Mouse (Mus musculus) splenic B cell, adult 2 months (primary cell): ENCODE results near the gene Zfp961.
"Not testable (repeated sequence)": the region's sequence is repeated elsewhere in the genome, so short reads cannot be mapped to it uniquely, and the experiment has no call there.

ENCODE experiments used
- DNase-seq: peaks from one replicate; pipeline ENCODE4 v3.0.0-alpha.2; 2011; ENCODE audit warnings: low read depth, low spot score
- H3K27me3 ChIP-seq: 2 replicates; pipeline ENCODE4 v1.6.1; 2012; ENCODE audit warnings: mild to moderate bottlenecking, low read length, moderate library complexity, mixed read lengths; ENCODE audit not compliant: control insufficient read depth, poor library complexity, insufficient read depth, severe bottlenecking
- H3K36me3 ChIP-seq: 2 replicates; pipeline ENCODE4 v1.6.1; 2012; ENCODE audit warnings: mild to moderate bottlenecking, low read length, moderate library complexity, mixed read lengths; ENCODE audit not compliant: control insufficient read depth, poor library complexity, insufficient read depth, severe bottlenecking

The Zfp961 gene

DNA sequence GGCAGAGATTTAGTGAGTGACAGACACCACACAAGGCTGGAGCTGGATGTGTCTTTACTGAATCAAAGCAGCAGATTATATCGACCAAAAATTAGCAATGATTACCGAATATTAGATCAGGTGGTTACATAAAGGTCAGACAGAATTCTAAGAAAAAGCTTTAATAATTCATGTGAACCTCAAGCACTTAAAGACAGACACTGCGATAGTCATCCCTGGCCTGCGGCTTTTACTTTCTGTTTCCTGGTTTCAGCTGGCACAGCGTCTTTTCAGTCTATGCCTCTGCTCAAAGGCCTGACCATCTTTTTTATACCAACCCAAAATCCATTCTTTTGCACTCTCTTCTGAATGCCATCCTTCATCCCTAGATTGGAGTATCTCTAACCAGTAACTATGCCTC, 2.2 kb upstream of the Zfp961 start:
- Histone ChIP-seq H3K27me3 (no peaks in the 10 kb centered on the region), H3K36me3 (no peaks in the 10 kb centered on the region)
- DNase-seq, result no peak

DNA sequence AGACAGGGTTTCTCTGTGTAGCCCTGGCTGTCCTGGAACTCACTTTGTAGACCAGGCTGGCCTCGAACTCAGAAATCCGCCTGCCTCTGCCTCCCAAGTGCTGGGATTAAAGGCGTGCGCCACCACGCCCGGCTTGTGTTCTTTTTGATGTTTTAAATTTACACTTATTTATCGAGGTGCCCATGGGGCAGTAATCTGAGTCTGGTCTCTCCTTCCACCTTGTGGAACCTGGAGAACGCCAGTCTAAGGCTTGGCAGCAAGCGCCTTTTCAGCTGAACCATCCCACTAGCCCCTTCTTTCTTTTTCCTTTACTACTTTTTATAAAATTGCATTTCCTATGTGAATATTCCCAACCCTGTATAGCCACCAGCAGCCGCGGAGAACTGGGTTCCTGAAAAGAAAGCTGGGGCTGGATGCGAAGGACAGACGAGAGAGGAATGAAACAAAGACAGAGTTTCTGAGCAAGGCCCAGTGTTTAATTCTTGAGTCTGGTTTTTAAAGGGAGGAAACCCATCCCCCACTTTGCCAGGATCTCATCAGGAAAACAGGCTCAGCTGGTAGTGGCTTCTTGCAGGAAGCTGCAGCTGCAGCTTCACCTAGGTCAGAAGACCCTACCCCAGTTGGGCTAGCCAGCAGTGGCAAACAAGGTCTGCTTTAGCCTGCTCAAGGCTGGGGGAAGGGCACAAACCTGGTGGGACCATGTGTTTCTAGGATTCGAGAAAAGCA, 761 bp downstream of the Zfp961 start:
- DNase-seq, result peak; percentile 11
- Histone ChIP-seq H3K27me3 (no peaks in the 10 kb centered on the region), H3K36me3 (no peaks in the 10 kb centered on the region)

DNA sequence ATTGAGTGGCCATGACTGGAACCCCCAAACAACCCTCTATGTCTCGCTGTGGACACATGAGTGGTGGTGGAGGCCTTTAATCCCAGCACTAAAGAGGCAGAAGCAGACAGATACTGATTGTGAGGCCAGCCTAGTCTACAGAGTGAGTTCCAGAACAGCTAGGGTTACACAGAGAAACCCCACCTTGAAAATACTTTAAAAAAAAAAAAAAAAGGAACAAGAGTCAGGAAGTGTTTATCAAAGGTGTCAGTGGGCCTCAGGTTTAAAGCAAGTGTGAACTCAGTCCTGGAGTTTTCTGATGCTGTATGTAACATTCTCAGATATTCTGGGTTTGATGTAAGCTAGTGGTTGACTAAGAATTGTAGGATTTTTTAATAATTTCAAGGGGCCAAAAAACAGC, 1.7 kb downstream of the Zfp961 start:
- peak; percentile 10 for DNase-seq
- Histone ChIP-seq H3K27me3 (no peaks in the 10 kb centered on the region), H3K36me3 (no peaks in the 10 kb centered on the region)

- not testable (repeated sequence) for H3K36me3 ChIP-seq, DNase-seq, H3K27me3 ChIP-seq
Measured at GRCm38 (mm10) chr8:71952961-71953700, 2.3 kb downstream of the Zfp961 start.

GRCm38 (mm10) chr8:71954666-71955065, 3.8 kb downstream of the Zfp961 start:
- DNase-seq, result no peak
- Histone ChIP-seq H3K27me3 (no peaks in the 10 kb centered on the region), H3K36me3 (no peaks in the 10 kb centered on the region)

DNA sequence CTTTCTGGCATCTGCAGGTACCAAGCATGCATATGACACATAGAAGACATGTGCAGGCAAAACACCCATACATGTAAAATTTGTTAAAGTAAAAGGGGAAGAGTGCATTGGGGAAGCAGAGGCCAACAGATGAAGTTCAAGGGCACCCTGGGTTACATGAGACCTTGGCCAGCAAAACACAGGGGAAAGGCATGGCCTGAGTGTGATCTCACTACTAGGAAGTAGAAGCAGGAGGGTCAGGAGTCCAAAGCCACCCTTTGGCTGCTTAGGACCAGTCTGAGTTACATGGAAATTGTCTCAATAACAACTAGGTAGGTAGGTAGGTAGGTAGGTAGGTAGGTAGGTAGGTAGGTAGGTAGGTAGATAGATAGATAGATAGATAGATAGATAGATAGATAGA, 9.6 kb downstream of the Zfp961 start:
- Histone ChIP-seq H3K27me3 (no peaks in the 10 kb centered on the region), H3K36me3 (peaks cover 1% of the 10 kb centered on the region; the same call in 1 of the 2 replicates)
- DNase-seq, result no peak

- H3K27me3 ChIP-seq, result no peaks in the 10 kb centered on the region
- no peak for DNase-seq
- peaks cover 1% of the 10 kb centered on the region; the same call in 1 of the 2 replicates for H3K36me3 ChIP-seq
Measured at GRCm38 (mm10) chr8:71961796-71962195, 11.0 kb downstream of the Zfp961 start.

GRCm38 (mm10) chr8:71964051-71964450, 13.2 kb downstream of the Zfp961 start:
- DNase-seq, result no peak
- H3K27me3 ChIP-seq, result no peaks in the 10 kb centered on the region
- peaks cover 4% of the 10 kb centered on the region; the same call in 1 of the 2 replicates for H3K36me3 ChIP-seq

DNA sequence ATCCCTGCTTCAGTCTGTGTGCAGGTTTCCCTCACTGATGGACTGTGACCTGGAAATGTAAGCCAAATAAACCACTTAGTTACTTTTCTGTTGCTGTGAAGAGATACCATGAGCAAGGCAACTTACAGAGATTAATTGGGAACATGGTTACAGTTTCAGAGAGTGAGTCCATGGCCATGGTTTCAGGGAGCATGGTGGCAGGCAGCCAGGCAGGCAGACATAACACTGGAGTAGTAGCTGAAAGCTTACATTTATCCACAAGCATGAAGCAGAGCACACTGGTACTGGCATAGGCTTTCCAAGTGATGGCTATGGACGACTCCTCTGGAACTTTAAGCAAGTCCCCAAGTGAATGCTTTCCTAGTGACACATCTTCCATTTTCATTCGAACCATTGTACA, 14.3 kb downstream of the Zfp961 start:
- Histone ChIP-seq H3K27me3 (no peaks in the 10 kb centered on the region), H3K36me3 (peaks cover 4% of the 10 kb centered on the region; the same call in 1 of the 2 replicates)
- no peak for DNase-seq

GRCm38 (mm10) chr8:71966411-71966810, 15.6 kb downstream of the Zfp961 start:
- peaks cover 4% of the 10 kb centered on the region; the same call in 1 of the 2 replicates for H3K36me3 ChIP-seq
- peak; percentile 39 for DNase-seq
- H3K27me3 ChIP-seq, result no peaks in the 10 kb centered on the region

DNA sequence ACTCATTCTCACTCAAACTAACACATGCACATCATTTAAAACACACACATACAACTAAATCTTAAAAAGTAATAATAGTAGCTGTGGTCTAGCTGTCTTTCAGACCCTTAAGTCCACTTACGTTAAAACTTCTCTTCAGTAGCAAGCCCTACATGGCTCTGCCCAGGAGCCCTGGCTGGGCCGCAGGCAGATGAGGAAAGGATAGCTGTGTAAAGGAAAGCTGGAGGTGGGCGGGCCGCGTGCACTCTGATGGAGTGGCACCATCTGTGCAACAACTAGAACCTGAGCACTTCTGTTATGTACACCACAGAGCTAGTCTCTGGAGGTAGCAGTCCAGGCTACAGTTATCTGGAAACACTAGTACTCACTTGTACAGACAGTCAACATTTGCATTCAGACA, 16.4 kb downstream of the Zfp961 start:
- Histone ChIP-seq H3K36me3 (peaks cover 3% of the 10 kb centered on the region; the same call in 1 of the 2 replicates), H3K27me3 (no peaks in the 10 kb centered on the region)
- no peak for DNase-seq

DNA sequence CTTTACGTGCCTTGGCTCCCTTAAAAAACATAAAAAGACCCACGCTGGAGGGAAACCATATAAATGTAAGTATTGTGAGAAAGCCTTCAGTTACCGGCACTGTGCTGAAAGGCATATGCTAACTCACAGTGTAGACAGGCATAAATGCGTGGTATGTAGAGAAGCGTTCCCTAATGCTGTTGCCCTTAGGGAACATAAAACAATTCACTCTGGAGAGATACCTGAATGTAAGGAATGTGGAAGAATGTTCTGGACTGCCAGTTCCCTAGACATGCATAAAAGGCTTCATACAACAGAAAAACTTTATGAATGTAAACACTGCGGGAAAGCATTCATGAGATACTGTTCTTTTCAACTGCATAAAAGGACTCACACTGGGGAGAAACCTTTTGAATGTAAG, 17.3 kb downstream of the Zfp961 start:
- Histone ChIP-seq H3K36me3 (peaks cover 3% of the 10 kb centered on the region; the same call in 1 of the 2 replicates), H3K27me3 (no peaks in the 10 kb centered on the region)
- no peak for DNase-seq

GRCm38 (mm10) chr8:71968636-71969035, 17.8 kb downstream of the Zfp961 start:
- no peak for DNase-seq
- Histone ChIP-seq H3K36me3 (peaks cover 3% of the 10 kb centered on the region; the same call in 1 of the 2 replicates), H3K27me3 (no peaks in the 10 kb centered on the region)

DNA sequence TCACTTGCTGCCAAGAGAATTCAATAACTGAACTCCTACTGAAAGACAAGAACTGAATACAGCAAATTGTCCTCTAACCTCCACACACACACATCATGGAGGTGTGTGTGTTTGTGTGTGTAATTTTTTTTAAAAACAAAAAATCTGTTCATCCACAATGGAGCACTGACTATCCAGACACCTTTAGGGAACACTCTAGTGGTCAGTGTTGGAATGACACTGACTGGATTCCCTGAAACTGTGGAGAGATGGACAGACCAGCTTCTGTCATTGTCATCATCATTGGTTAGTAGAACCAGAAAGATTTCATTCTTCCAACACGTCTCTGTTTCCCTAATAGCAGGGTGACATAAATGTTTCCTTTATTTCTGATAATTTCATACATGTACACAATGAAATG, 21.1 kb downstream of the Zfp961 start:
- Histone ChIP-seq H3K27me3 (no peaks in the 10 kb centered on the region), H3K36me3 (peaks cover 3% of the 10 kb centered on the region; the same call in 1 of the 2 replicates)
- peak; percentile 44 for DNase-seq

- H3K36me3 ChIP-seq, result no peaks in the 10 kb centered on the region
Measured at GRCm38 (mm10) chr8:71974211-71974610, 23.4 kb downstream of the Zfp961 start.

More at GRCm38 (mm10) chr8:71974211-71974610, 23.4 kb downstream of the Zfp961 start:
- H3K27me3 ChIP-seq, result no peaks in the 10 kb centered on the region
- DNase-seq, result no peak
